Mouse (Mus musculus) megakaryocyte-erythroid progenitor cell, adult 5-6 weeks (primary cell): ENCODE data around the gene Zscan4-ps1. TPM values are rescaled to one million over a fixed set of nuclear protein-coding genes. Genes with fewer than 3 reads are reported as not detected.
"Not testable (repeated sequence)": the region's sequence is repeated elsewhere in the genome, so short reads cannot be mapped to it uniquely, and the experiment has no call there.

ENCODE experiments used
- ATAC-seq: replicated peaks from 2 replicates; pipeline ENCODE4 v1.8.0; 2016; ENCODE audit warnings: mild to moderate bottlenecking, inconsistent platforms; ENCODE audit not compliant: severe bottlenecking, poor library complexity, low FRiP score, low TSS enrichment
- total RNA-seq, 2 experiments: library from RNA; stranded (forward) in 1 of 2; stranded (reverse) in 1 of 2; fragments of 200-1000, 215-1000 nt in 1 of 2; fragments of >200 nt in 1 of 2; fragmentation: Nextera tagmentation in 1 of 2; gene quantifications; 2 replicates each; pipeline ENCODE4 v1.2.3; 2014 to 2017

Gene Zscan4-ps1
- total RNA-seq (2014; fragmentation: Nextera tagmentation) (not detected in 2 replicates), total RNA-seq (2017) (not detected in 2 replicates)

DNA sequence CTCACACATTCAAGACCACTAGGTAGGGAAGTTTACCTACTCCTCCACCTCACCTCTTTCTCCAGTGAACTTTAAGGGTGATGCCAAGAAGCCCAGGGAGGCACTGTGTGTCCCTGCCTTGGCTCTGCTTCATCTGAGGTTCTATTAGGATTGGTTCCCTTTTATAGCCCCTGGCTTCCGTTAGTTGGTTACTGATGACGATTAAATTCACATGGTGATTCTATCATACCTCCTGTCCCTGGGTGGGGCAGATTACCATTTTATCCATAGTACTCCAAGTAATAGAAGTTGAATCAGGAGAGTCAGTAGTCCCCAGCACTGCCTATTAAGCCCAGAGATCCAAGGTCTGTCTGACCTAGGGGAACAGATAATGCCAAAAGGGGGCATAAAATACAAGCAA lies at the start of gene Zscan4-ps1:
Gene Zscan4-ps1 (minus strand): TSS at position 101 of the 400 bp plus-strand sequence.
- not testable (repeated sequence) for ATAC-seq

Other genes starting within 250 kb of the Zscan4-ps1 start
- not detected in 2 replicates for gene Zscan4b, start 164.6 kb downstream of the Zscan4-ps1 start, total RNA-seq (2014; fragmentation: Nextera tagmentation)
- not detected in 2 replicates for gene Zscan4b, start 164.6 kb downstream of the Zscan4-ps1 start, total RNA-seq (2017)
- gene Zscan4c, start 63.9 kb downstream of the Zscan4-ps1 start, total RNA-seq (2014; fragmentation: Nextera tagmentation): not detected in 2 replicates
- not detected in 2 replicates for gene Zscan4c, start 63.9 kb downstream of the Zscan4-ps1 start, total RNA-seq (2017)
- gene Zscan4d, start 96.5 kb upstream of the Zscan4-ps1 start, total RNA-seq (2014; fragmentation: Nextera tagmentation): not detected in 2 replicates
- not detected in 2 replicates for gene Zscan4d, start 96.5 kb upstream of the Zscan4-ps1 start, total RNA-seq (2017)
- not detected in 2 replicates for gene Zscan4e, start 241.0 kb upstream of the Zscan4-ps1 start, total RNA-seq (2014; fragmentation: Nextera tagmentation)
- not detected in 2 replicates for gene Zscan4e, start 241.0 kb upstream of the Zscan4-ps1 start, total RNA-seq (2017)